Mouse (Mus musculus) erythroblast, embryonic 14.5 days (primary cell): ENCODE data around the gene Tbcd. TPM values are rescaled to one million over a fixed set of nuclear protein-coding genes. Genes with fewer than 3 reads are reported as not detected.
A peak's percentile ranks its signal among the peaks of the same experiment; 100 is the strongest.

Experiments used
- H3K27me3 ChIP-seq: 2 replicates; pipeline ENCODE4 v1.6.1; 2012; ENCODE audit warnings: inconsistent platforms; ENCODE audit not compliant: control insufficient read depth
- H3K36me3 ChIP-seq: 2 replicates; pipeline ENCODE4 v1.6.1; 2012; ENCODE audit warnings: mild to moderate bottlenecking, inconsistent platforms; ENCODE audit not compliant: control insufficient read depth
- H3K4me1 ChIP-seq: 2 replicates; pipeline ENCODE4 v1.6.1; 2012; ENCODE audit warnings: inconsistent platforms; ENCODE audit not compliant: control insufficient read depth
- H3K4me3 ChIP-seq: replicated peaks from 2 replicates; pipeline ENCODE3; 2012; ENCODE audit warnings: moderate library complexity, mild to moderate bottlenecking, inconsistent platforms
- H3K9me3 ChIP-seq: 2 replicates; pipeline ENCODE4 v1.6.1; 2012; ENCODE audit warnings: low read length, inconsistent platforms, mixed read lengths; ENCODE audit not compliant: control insufficient read depth
- GATA1 ChIP-seq: IDR thresholded peaks from 2 replicates; pipeline ENCODE4 v1.6.1; 2012; ENCODE audit warnings: low read length, inconsistent platforms, mixed read lengths
- TAL1 ChIP-seq: IDR thresholded peaks from 3 replicates; pipeline ENCODE4 v1.6.1; 2012; ENCODE audit warnings: low read length, inconsistent platforms, mixed read lengths
- polyA plus RNA-seq: library from polyadenylated mRNA; stranded (reverse); fragments of >175 nt; gene quantifications from 2 replicates; pipeline ENCODE4 v1.2.3, GENCODE M21; 2012

Tbcd gene
- 0.42 and 0.45 TPM in 2 replicates for polyA plus RNA-seq

- Histone ChIP-seq H3K4me1 (peaks cover 62% of the 10 kb centered on the region), H3K4me3 (peak within 1 kb of the TSS; percentile 93), H3K9me3 (peaks cover 2% of the 10 kb centered on the region; the same call in 1 of the 2 replicates), H3K27me3 (peaks cover 7% of the 10 kb centered on the region; the same call in 1 of the 2 replicates), H3K36me3 (peaks cover 96% of the 10 kb centered on the region)
- no peak for TF ChIP-seq TAL1
- TF ChIP-seq GATA1, result peak; percentile 64
Observed at GRCm38 (mm10) chr11:121451753-121452635, at the start of gene Tbcd. Gene Tbcd, plus strand, starts transcription at chr11:121451949.

GRCm38 (mm10) chr11:121407366-121408155 is 44.2 kb upstream of the Tbcd start:
- Histone ChIP-seq H3K4me3 (no peak overlapping the region), H3K36me3 (no peaks in the 10 kb centered on the region), H3K9me3 (no peaks in the 10 kb centered on the region), H3K27me3 (peaks cover 62% of the 10 kb centered on the region), H3K4me1 (peaks cover 3% of the 10 kb centered on the region)
- TF ChIP-seq GATA1 (no peak), TAL1 (no peak)

DNA sequence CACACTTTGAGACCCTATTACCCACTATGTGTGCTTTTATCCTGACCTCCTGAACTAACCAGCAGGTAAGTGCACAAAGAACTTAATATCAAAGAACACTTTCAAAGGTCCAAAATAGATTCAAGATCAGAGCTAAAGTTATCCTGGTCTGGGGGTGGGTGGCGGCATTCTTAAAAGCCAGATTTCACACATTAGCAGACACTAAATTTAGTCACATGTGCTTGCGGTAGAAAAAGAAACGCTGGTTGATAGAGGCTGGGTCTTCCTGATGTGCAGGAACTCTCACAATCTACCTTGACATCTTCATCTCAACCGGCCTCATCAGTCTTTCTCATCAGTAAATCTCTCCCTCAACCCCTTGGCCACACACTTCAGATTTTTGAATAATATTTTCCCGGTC is 37.0 kb upstream of the Tbcd start:
- TF ChIP-seq GATA1 (no peak), TAL1 (no peak)
- Histone ChIP-seq H3K9me3 (no peaks in the 10 kb centered on the region), H3K4me3 (no peak overlapping the region), H3K4me1 (peaks cover 19% of the 10 kb centered on the region), H3K36me3 (no peaks in the 10 kb centered on the region), H3K27me3 (peaks cover 55% of the 10 kb centered on the region)

DNA sequence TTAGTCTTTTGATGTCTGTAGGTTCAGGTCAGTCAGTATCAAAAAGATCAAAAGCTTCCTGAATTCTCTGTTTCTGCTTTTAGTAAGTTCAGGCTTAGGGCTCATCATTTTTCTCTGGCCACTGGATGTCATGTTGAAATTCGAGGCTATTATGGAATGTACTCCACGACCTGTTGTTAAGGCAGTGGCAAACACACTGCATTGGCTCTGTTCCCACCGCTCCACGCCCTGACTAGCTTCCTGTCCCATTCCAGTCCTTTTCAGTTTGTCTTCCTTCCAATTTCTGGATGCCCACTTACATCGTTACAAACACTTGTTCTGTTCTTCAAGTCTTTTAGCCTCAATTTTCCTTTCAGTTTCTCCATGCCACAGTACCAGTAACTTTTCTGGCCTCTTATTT is 36.4 kb upstream of the Tbcd start:
- Histone ChIP-seq H3K36me3 (no peaks in the 10 kb centered on the region), H3K27me3 (peaks cover 50% of the 10 kb centered on the region), H3K4me1 (peaks cover 24% of the 10 kb centered on the region), H3K9me3 (no peaks in the 10 kb centered on the region), H3K4me3 (no peak overlapping the region)
- no peak for TF ChIP-seq TAL1
- TF ChIP-seq GATA1, result no peak

DNA sequence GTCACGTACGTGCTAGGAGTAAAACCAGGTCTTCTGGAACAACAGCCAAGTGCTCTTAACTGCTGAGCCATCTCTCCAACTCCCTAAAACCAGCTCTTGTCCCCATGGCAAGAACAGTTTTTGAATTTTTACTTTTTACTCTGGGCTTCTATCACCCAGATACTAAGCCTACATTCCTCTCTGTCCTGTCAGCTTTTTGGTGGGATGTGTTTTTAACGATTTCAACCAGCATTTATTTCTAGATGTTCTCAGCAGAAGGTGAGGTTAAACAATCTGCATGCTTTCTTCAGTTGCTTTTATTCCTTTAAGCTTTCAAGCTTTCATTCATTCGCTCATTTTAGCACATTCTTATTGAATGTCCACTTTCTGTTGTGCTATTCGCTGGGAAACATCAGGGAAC is 33.8 kb upstream of the Tbcd start:
- Histone ChIP-seq H3K36me3 (peaks cover 9% of the 10 kb centered on the region), H3K27me3 (peaks cover 28% of the 10 kb centered on the region), H3K4me3 (no peak overlapping the region), H3K4me1 (peaks cover 39% of the 10 kb centered on the region), H3K9me3 (no peaks in the 10 kb centered on the region)
- TF ChIP-seq GATA1 (no peak), TAL1 (no peak)

DNA sequence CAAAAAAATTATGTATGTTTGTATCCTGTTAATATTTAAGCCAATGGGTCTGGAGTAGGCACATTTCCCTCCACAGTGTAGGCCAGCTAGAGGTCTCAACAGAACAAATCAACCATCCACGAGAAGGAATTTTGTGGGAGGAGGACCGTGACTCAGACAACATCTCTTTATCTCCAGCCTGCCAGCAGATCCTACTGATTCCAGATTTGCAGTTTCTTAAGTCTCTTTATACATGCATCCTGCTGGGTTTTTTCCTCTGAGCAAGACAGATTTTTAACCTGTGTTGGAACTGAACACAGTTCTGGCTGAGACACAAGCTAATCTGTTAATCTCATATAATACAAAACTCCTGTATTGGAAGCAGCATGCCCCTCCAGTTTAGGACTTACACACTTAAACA is 32.8 kb upstream of the Tbcd start:
- no peak overlapping the region for H3K4me3 ChIP-seq
- peaks cover 49% of the 10 kb centered on the region for H3K4me1 ChIP-seq
- H3K9me3 ChIP-seq, result no peaks in the 10 kb centered on the region
- H3K36me3 ChIP-seq, result peaks cover 18% of the 10 kb centered on the region
- TF ChIP-seq TAL1, result no peak
- no peak for TF ChIP-seq GATA1
- H3K27me3 ChIP-seq, result peaks cover 20% of the 10 kb centered on the region

- Histone ChIP-seq H3K9me3 (no peaks in the 10 kb centered on the region), H3K4me3 (peak overlapping the region; percentile 79), H3K27me3 (peaks cover 6% of the 10 kb centered on the region), H3K4me1 (peaks cover 62% of the 10 kb centered on the region), H3K36me3 (peaks cover 33% of the 10 kb centered on the region)
- TF ChIP-seq TAL1 (no peak), GATA1 (no peak)
Observed at GRCm38 (mm10) chr11:121420379-121420778, 31.4 kb upstream of the Tbcd start.

DNA sequence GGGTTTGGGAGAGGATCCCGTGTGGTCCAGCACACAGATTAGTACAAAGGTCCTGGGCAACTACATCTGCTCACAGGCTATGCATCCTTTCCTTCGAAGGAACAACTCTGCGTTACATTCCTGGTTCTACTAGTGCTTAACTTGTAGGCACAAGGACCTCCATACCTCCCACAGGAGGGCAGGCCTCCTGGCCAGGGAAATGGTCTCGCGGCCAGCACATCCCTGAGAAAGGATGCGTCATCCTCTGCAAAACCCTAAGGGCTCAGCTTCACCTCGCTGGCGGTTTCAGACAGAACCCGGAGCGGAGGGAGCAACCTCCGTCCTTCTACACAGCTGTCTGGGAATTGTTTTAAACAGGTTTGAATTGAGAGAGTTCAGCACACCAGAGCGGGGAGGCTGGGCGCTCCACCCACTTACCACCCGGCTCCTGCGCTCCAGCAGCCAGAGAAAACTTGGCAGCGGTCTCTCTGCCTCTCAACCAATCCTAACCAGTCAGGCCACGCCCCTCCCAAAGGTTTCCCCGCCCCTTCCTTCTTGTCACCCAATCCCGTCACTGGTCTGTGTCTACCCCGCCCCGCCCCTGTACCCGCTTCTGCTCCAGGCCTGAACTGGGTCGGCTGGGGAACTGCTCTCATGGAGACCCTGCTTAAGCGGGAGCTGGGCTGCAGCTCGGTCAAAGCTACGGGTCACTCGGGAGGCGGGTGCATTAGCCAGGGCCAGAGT is 30.8 kb upstream of the Tbcd start, which contains the start of gene Fn3krp:
TSS of gene Fn3krp (plus strand) at position 572 of the 723 bp plus-strand sequence.
- Histone ChIP-seq H3K27me3 (0 out of 2 replicates have a peak, but pooled peaks cover 4% of the 10 kb centered on the region), H3K36me3 (peaks cover 39% of the 10 kb centered on the region), H3K9me3 (no peaks in the 10 kb centered on the region), H3K4me3 (peak within 1 kb of the TSS; percentile 79), H3K4me1 (peaks cover 67% of the 10 kb centered on the region)
- TF ChIP-seq GATA1 (no peak), TAL1 (no peak)
